Mouse (Mus musculus) heart, embryonic 13.5 days (tissue): Measurements from ENCODE around the gene Nop9. TPM values are rescaled to one million over a fixed set of nuclear protein-coding genes. Genes with fewer than 3 reads are reported as not detected.

Source experiments
- ATAC-seq: fragments of 200-750 bp; cut with Nextera tagmentation; 2 replicates; pipeline ENCODE4 v1.8.0; 2017; ENCODE audit warnings: moderate TSS enrichment; ENCODE audit not compliant: insufficient number of reproducible peaks, low FRiP score, low TSS enrichment; ENCODE audit errors: extremely low read depth
- H3K27ac ChIP-seq: fragments of 300-500 bp; sonication (generic); replicated peaks from 2 replicates; pipeline ENCODE4 v1.5.1; 2015; ENCODE audit warnings: moderate library complexity, mild to moderate bottlenecking, inconsistent platforms
- H3K27me3 ChIP-seq: fragments of 300-500 bp; sonication (generic); replicated peaks from 2 replicates; pipeline ENCODE4 v1.6.1; 2015; ENCODE audit warnings: mild to moderate bottlenecking, inconsistent platforms
- H3K36me3 ChIP-seq: fragments of 300-500 bp; sonication (generic); 2 replicates; pipeline ENCODE4 v1.6.1; 2015; ENCODE audit warnings: mild to moderate bottlenecking, inconsistent platforms
- H3K4me1 ChIP-seq: fragments of 300-500 bp; sonication (generic); 2 replicates; pipeline ENCODE4 v1.6.1; 2015; ENCODE audit warnings: inconsistent platforms
- H3K4me2 ChIP-seq: fragments of 300-500 bp; sonication (generic); 2 replicates; pipeline ENCODE4 v1.6.1; 2015; ENCODE audit warnings: inconsistent platforms, mild to moderate bottlenecking, moderate library complexity
- H3K4me3 ChIP-seq: fragments of 300-500 bp; sonication (generic); 2 replicates; pipeline ENCODE4 v1.5.1; 2015; ENCODE audit warnings: moderate library complexity, mild to moderate bottlenecking, inconsistent platforms
- H3K9ac ChIP-seq: fragments of 300-500 bp; sonication (generic); 2 replicates; pipeline ENCODE4 v1.6.1; 2015; ENCODE audit warnings: inconsistent platforms, mild to moderate bottlenecking, moderate library complexity
- H3K9me3 ChIP-seq: fragments of 300-500 bp; sonication (generic); 2 replicates; pipeline ENCODE4 v1.6.1; 2016; ENCODE audit warnings: inconsistent platforms
- WGBS: fragments of 180-500 bp; shearing (Covaris S2); methylation state at CpG from one replicate; pipeline ENCODE4 v1.1.7; 2015; ENCODE audit warnings: mixed read lengths; 5-methylcytosine and 5-hydroxymethylcytosine counted together
- polyA plus RNA-seq: library from polyadenylated mRNA; unstranded; fragments of >200 nt; fragmentation: Nextera tagmentation; extraction: Ambion mirVana; gene quantifications from 2 replicates; pipeline ENCODE4 v1.2.1, GENCODE M21; 2015

The Nop9 gene
- polyA plus RNA-seq, 1 experiment from 2014 or later, result 22.8 TPM

GRCm38 (mm10) chr14:55788256-55789050 lies 43.0 kb downstream of the Nop9 start, which contains the start of gene Ripk3:
Ripk3 (minus strand) TSS chr14:55788865.
- Histone ChIP-seq H3K9ac (peak within 1 kb of the TSS; percentile 76), H3K4me2 (peak within 1 kb of the TSS; percentile 88), H3K27me3 (peaks cover 77% of the 10 kb centered on the region), H3K27ac (no peak within 1 kb of the TSS), H3K36me3 (0 out of 2 replicates have a peak, but pooled peaks cover 2% of the 10 kb centered on the region), H3K4me3 (peak within 1 kb of the TSS; percentile 60), H3K4me1 (peaks cover 32% of the 10 kb centered on the region), H3K9me3 (no peaks in the 10 kb centered on the region)
- no peak for ATAC-seq
- 5% methylated on average over 40 of the region's 40 CpGs for WGBS

- H3K4me1 ChIP-seq, result peaks cover 16% of the 10 kb centered on the region
- ATAC-seq, result no peak
- H3K27me3 ChIP-seq, result peaks cover 27% of the 10 kb centered on the region
- no peak overlapping the region for H3K27ac ChIP-seq
- no peak overlapping the region for H3K9ac ChIP-seq
- H3K36me3 ChIP-seq, result no peaks in the 10 kb centered on the region
- H3K4me3 ChIP-seq, result no peak overlapping the region
- no peak overlapping the region for H3K4me2 ChIP-seq
- no peaks in the 10 kb centered on the region for H3K9me3 ChIP-seq
- WGBS, result 48% methylated on average over 2 of the region's 2 CpGs
These were observed 48.0 kb downstream of the Nop9 start for GRCm38 (mm10) chr14:55793461-55793860.

- ATAC-seq, result no peak
These were observed 48.5 kb downstream of the Nop9 start for GRCm38 (mm10) chr14:55793946-55794345.

GRCm38 (mm10) chr14:55795380-55796163 lies 50.1 kb downstream of the Nop9 start:
- no peak overlapping the region for H3K4me2 ChIP-seq
- no peaks in the 10 kb centered on the region for H3K36me3 ChIP-seq
- H3K27ac ChIP-seq, result peak overlapping the region; percentile 37
- H3K4me1 ChIP-seq, result peaks cover 11% of the 10 kb centered on the region; the same call in 1 of the 2 replicates
- WGBS, result 67% methylated on average over 15 of the region's 15 CpGs
- H3K4me3 ChIP-seq, result no peak overlapping the region
- no peak overlapping the region for H3K9ac ChIP-seq
- peaks cover 6% of the 10 kb centered on the region; the same call in 1 of the 2 replicates for H3K27me3 ChIP-seq
- no peak for ATAC-seq
- no peaks in the 10 kb centered on the region for H3K9me3 ChIP-seq

More at GRCm38 (mm10) chr14:55793946-55794345, 48.5 kb downstream of the Nop9 start:
- 59% methylated on average over 2 of the region's 2 CpGs for WGBS
- Histone ChIP-seq H3K27me3 (peaks cover 22% of the 10 kb centered on the region), H3K9me3 (no peaks in the 10 kb centered on the region), H3K36me3 (no peaks in the 10 kb centered on the region), H3K4me1 (peaks cover 11% of the 10 kb centered on the region), H3K4me2 (no peak overlapping the region), H3K9ac (no peak overlapping the region), H3K27ac (no peak overlapping the region), H3K4me3 (no peak overlapping the region)

Other genes with a start within 250 kb of the Nop9 start
- gene Cpne6, start 235.2 kb upstream of the Nop9 start, polyA plus RNA-seq, result 0.43 and 0.47 TPM in 2 replicates
- not detected in 2 replicates for gene Nrl, start 220.7 kb upstream of the Nop9 start, polyA plus RNA-seq
- gene Pck2, start 205.4 kb upstream of the Nop9 start, polyA plus RNA-seq, result 40.9 and 43.9 TPM in 2 replicates
- 60.0 and 66.2 TPM in 2 replicates for gene Dcaf11, start 185.7 kb upstream of the Nop9 start, polyA plus RNA-seq
- 0.56 and 1.3 TPM in 2 replicates for gene A730061H03Rik, start 185.3 kb upstream of the Nop9 start, polyA plus RNA-seq
- gene Fitm1, start 170.1 kb upstream of the Nop9 start, polyA plus RNA-seq, result 100 and 109 TPM in 2 replicates
- 212 and 219 TPM in 2 replicates for gene Psme1, start 167.6 kb upstream of the Nop9 start, polyA plus RNA-seq
- gene Emc9, start 160.4 kb upstream of the Nop9 start, polyA plus RNA-seq, result 14.8 and 19.1 TPM in 2 replicates
- gene Psme2, start 154.6 kb upstream of the Nop9 start, polyA plus RNA-seq, result 191 and 205 TPM in 2 replicates
- 12.5 and 15.2 TPM in 2 replicates for gene Rnf31, start 154.0 kb upstream of the Nop9 start, polyA plus RNA-seq
- 9.7 and 10.1 TPM in 2 replicates for gene Irf9, start 142.1 kb upstream of the Nop9 start, polyA plus RNA-seq
- 13.4 and 15.1 TPM in 2 replicates for gene Rec8, start 127.7 kb upstream of the Nop9 start, polyA plus RNA-seq
- gene Ipo4, start 109.7 kb upstream of the Nop9 start, polyA plus RNA-seq, result 64.8 and 67.1 TPM in 2 replicates
- 1.4 and 1.6 TPM in 2 replicates for gene Gm49378, start 107.8 kb upstream of the Nop9 start, polyA plus RNA-seq
- gene Tm9sf1, start 101.9 kb upstream of the Nop9 start, polyA plus RNA-seq, result 77.8 and 81.5 TPM in 2 replicates
- 0.43 and 0.53 TPM in 2 replicates for gene Tssk4, start 95.5 kb upstream of the Nop9 start, polyA plus RNA-seq
- gene Mdp1, start 85.2 kb upstream of the Nop9 start, polyA plus RNA-seq, result 74.3 and 83.3 TPM in 2 replicates
- 39.3 and 47.4 TPM in 2 replicates for gene Gmpr2, start 73.8 kb upstream of the Nop9 start, polyA plus RNA-seq
- gene Nedd8, start 73.6 kb upstream of the Nop9 start, polyA plus RNA-seq, result 471 and 507 TPM in 2 replicates
- gene Tinf2, start 63.9 kb upstream of the Nop9 start, polyA plus RNA-seq, result 30.9 and 32.1 TPM in 2 replicates
- 0.23 and 0.25 TPM in 2 replicates for gene Tgm1, start 31.8 kb upstream of the Nop9 start, polyA plus RNA-seq
- gene Rabggta, start 23.4 kb upstream of the Nop9 start, polyA plus RNA-seq, result 22.8 and 23.4 TPM in 2 replicates
- 54.8 and 66.9 TPM in 2 replicates for gene Dhrs1, start within 50 bp of the Nop9 start, polyA plus RNA-seq
- 1.2 and 2.1 TPM in 2 replicates for gene Cideb, start 12.8 kb downstream of the Nop9 start, polyA plus RNA-seq
- gene Ltb4r2, start 15.7 kb downstream of the Nop9 start, polyA plus RNA-seq, result 0.25 and 0.27 TPM in 2 replicates
- 0.48 and 0.71 TPM in 2 replicates for gene Ltb4r1, start 20.3 kb downstream of the Nop9 start, polyA plus RNA-seq
- 17.7 TPM in 2 replicates for gene Adcy4, start 38.4 kb downstream of the Nop9 start, polyA plus RNA-seq
- gene Ripk3, start 43.2 kb downstream of the Nop9 start, polyA plus RNA-seq, result 18.8 and 20.6 TPM in 2 replicates
- gene Nfatc4, start 77.5 kb downstream of the Nop9 start, polyA plus RNA-seq, result 12.5 and 14.0 TPM in 2 replicates
- 16.5 and 18.2 TPM in 2 replicates for gene Nynrin, start 108.3 kb downstream of the Nop9 start, polyA plus RNA-seq
- 0.27 and 0.31 TPM in 2 replicates for gene Cbln3, start 138.7 kb downstream of the Nop9 start, polyA plus RNA-seq
- gene Khnyn, start 139.3 kb downstream of the Nop9 start, polyA plus RNA-seq, result 9.5 and 9.8 TPM in 2 replicates
- 48.2 and 51.6 TPM in 2 replicates for gene Sdr39u1, start 154.6 kb downstream of the Nop9 start, polyA plus RNA-seq
- gene Cma1, start 199.0 kb downstream of the Nop9 start, polyA plus RNA-seq, result 0.78 and 0.86 TPM in 2 replicates
- gene Cma2, start 205.3 kb downstream of the Nop9 start, polyA plus RNA-seq, result not detected in 2 replicates